Mouse (Mus musculus): ENCODE measurements around the gene Gfy. TPM values are rescaled to one million over a fixed set of nuclear protein-coding genes. Genes with fewer than 3 reads are reported as not detected.

Gfy gene
- not detected for polyA plus RNA-seq (2017; shearing (Covaris generic))

GRCm38 (mm10) chr7:45179469-45179868 is at the start of gene Gfy:
Gfy (minus strand) TSS chr7:45179569.

DNA sequence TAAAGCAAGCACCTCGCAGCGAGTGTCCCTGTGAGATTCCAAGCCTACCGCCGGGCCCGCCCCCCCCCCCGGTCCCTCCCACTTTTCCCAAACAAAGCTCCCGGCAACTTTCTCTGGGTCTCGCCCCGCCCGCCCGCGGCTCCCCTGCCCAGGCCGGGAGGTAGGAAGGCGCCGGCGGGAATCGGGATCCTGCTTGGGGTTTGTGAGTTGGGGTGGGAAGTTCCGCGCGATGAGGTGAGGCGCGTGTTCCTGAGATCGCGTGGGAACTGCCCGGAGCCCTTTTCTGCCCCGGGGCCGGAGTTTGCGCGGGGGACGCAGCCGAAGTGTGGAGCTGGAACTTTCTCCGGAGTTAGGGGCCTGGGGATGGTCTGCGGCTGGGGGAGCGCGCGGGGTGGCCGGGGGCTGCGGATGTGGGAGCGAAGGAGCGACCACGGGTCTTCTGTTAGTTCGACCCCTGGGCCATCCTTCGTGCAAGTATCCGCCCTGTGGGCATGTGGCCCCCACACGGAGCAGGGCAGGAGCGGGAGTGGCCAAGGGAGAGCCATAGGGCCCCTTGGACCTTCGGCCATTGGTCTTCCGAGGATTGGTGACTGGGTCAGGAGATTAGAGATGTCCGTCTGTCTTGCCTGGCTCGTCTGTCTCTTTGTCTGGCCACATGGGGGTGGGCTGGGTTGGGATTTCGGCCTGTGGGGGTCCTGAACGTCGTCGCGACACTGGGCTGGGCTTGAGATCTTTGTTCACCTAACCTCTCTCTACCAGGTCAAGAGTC is 36.5 kb upstream of the Gfy start, which contains the start of gene Tead2:
TSS of gene Tead2 (plus strand) at position 81 of the 769 bp plus-strand sequence.

DNA sequence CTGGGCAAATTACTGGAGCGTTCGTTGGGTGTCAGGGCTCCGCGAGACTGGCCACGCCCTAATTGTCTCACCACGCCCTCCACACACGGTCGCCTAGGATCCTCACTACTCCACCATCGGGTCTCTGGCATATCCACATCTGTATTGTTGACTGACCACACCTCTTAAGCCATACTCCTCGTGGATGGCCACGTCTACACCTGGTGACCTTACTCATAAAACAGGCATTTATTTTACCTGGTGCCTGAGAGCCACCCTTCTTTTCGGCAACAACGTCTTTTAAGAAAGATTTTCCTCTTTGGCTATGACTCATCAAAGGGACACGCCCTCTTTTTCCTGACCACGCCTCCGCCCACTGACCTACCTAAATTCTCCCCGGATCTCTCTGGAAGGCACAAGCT is 32.5 kb upstream of the Gfy start, which contains the start of gene Dkkl1:
TSS of gene Dkkl1 (minus strand) at position 297 of the 401 bp plus-strand sequence.

DNA sequence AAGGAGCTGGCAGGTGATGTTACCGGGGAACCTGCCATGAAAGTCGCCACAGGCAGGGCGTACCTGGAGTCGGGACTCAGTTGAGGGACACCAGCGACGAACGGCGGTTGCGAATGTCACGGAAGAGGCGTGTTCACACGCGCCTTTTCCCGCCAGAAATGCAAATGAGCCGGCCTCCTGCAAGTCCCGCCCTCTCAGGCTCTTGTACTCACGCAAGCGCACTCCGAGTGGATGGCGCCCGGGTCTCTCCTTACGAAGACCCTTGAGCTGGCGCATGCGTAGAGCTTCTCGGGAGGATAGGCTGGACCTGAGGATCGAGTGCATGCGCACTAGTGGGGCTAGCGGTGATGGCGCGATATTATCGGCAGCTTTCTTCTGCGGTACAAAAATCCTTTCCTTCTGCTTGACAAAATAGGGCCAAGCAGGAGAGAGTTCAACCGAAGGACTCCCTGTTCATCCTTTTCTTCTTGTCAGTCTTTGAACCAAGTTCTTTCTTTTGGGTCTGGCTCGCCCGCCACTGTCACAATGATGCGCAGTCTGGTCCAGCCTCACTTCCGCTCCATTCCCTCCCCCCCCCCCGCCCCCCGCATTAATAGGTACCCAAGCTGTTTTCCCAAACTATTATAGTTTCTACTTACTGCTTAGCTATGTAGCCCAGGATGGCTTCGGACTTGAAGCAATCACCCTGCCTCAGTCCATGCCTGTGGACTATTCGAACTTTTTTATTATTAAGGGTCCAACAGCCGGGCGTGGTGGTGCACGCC is 25.2 kb upstream of the Gfy start, which contains the start of gene Ccdc155:
TSS of gene Ccdc155 (minus strand) at position 513 of the 764 bp plus-strand sequence.

DNA sequence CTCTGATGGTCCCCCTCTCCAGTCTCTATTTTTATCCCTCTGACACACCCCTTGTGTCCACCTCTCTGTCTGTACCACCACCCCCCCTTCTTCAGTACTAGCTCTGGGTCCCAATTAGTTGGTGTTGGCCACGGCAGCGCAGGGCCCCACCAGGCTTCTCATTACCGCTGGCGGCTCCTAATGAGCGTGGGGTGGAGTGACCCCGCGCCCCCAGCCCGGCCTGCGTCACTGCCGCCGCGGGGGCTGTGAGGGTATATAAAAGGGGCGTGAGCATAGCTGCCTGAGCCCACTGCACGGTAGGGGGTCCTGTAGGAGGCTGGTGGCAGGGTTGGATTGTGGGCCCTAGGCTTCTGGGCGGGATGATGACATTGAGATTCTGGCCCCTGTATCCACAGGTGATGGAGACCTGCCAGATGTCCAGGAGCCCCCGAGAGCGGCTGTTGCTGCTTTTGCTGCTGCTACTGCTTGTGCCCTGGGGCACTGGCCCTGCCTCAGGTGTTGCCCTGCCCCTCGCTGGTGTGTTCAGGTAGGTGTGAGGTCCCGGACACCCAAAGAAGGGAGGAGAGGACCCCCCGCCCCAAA is 1.6 kb upstream of the Gfy start, which contains the start of gene Pth2:
TSS of gene Pth2 (plus strand) at position 100 of the 582 bp plus-strand sequence.

GRCm38 (mm10) chr7:45163735-45164490 is 15.5 kb downstream of the Gfy start, which contains the start of gene Slc17a7:
Slc17a7 (plus strand) TSS chr7:45163949.

GRCm38 (mm10) chr7:45154096-45154992 is 25.0 kb downstream of the Gfy start, which contains the start of the genes Pih1d1 and Aldh16a1:
Pih1d1 (plus strand) TSS chr7:45154303.
Aldh16a1 (minus strand) TSS chr7:45154584.

DNA sequence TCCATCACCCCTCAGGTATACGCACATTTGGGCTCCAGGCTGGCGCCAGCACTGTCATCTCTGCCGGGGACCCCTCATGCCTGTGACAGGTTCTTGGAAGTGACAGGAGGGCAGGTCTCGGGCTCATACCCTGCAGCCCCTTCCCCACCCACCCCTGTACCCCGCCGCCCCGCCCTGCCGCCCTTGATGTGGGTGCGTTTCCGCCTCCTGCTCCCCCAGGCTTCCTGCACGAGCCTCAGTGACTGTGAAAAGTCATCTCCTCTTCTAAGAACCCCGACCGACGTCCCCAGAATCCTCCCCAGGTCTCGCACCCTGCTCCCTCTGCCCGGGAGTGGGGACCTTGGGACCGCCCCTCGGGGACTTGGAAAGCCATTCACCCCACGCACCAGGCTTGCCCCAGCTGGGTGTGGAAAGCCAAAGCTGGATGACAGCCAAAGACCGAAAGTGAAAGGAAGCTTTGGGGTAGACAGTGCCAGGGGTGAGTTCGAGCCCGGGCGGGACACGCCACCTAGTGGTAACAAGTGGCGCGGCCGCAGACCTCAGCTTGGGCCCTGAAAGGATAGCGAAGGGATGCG is 43.3 kb downstream of the Gfy start, which contains the start of the genes Gm45713 and Flt3l:
TSS of gene Gm45713 (minus strand) at position 239 of the 575 bp plus-strand sequence.
TSS of gene Flt3l (minus strand) at position 440 of the 575 bp plus-strand sequence.

DNA sequence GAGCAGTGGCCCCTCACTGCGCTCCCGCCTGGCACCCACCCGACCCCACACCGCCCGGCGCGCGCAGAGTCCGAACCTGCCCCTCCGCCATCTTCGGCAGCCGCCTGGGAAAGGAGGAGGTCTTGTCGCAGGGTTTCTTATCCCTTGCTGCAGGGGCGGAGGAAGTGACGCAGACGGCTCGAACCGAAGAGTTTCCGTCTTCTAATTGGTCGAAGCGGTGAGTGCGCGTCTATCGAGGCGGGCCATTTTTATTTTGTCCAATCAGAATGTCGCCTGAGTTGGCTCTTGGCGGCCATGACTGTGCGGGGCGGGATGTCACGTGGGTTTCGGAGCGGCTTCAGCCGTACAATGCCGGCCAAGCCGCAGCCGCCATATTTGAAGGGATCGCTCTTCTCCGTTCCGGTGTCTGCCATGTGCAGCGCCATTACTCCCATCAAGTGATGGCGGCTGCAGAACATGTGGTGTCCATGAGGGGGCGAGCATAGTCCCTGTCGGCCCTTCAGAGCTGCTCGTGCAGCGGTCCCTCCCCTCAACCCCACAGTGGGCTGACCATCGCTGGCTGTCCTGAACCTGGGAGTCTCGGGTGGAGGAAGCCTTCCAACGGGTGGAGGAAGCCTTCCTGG is 50.6 kb downstream of the Gfy start, which contains the start of gene Rpl13a:
TSS of gene Rpl13a (minus strand) at position 138 of the 623 bp plus-strand sequence.

Other genes with a start within 250 kb of the Gfy start
- gene Tsks, start 236.4 kb downstream of the Gfy start, polyA plus RNA-seq (2017; shearing (Covaris generic)) = not detected
- 0.30 TPM for gene Cpt1c, start 204.7 kb downstream of the Gfy start, polyA plus RNA-seq (2017; shearing (Covaris generic))
- gene Prmt1, start 193.0 kb downstream of the Gfy start, polyA plus RNA-seq (2017; shearing (Covaris generic)) = 175 TPM
- gene Irf3, start 181.9 kb downstream of the Gfy start, polyA plus RNA-seq (2017; shearing (Covaris generic)) = 235 TPM
- 35.8 TPM for gene Bcl2l12, start 180.9 kb downstream of the Gfy start, polyA plus RNA-seq (2017; shearing (Covaris generic))
- 38.8 TPM for gene Scaf1, start 163.2 kb downstream of the Gfy start, polyA plus RNA-seq (2017; shearing (Covaris generic))
- gene Rras, start 161.6 kb downstream of the Gfy start, polyA plus RNA-seq (2017; shearing (Covaris generic)) = 24.1 TPM
- 4.0 TPM for gene Prr12, start 126.7 kb downstream of the Gfy start, polyA plus RNA-seq (2017; shearing (Covaris generic))
- gene Nosip, start 117.1 kb downstream of the Gfy start, polyA plus RNA-seq (2017; shearing (Covaris generic)) = 115 TPM
- 3.0 TPM for gene Prrg2, start 116.9 kb downstream of the Gfy start, polyA plus RNA-seq (2017; shearing (Covaris generic))
- gene Rcn3, start 87.3 kb downstream of the Gfy start, polyA plus RNA-seq (2017; shearing (Covaris generic)) = 10.7 TPM
- gene Fcgrt, start 75.7 kb downstream of the Gfy start, polyA plus RNA-seq (2017; shearing (Covaris generic)) = 2.8 TPM
- 2,481 TPM for gene Rps11, start 55.1 kb downstream of the Gfy start, polyA plus RNA-seq (2017; shearing (Covaris generic))
- gene Rpl13a, start 50.8 kb downstream of the Gfy start, polyA plus RNA-seq (2017; shearing (Covaris generic)) = 2,316 TPM
- not detected for gene Gm45713, start 43.3 kb downstream of the Gfy start, polyA plus RNA-seq (2017; shearing (Covaris generic))
- gene Flt3l, start 43.1 kb downstream of the Gfy start, polyA plus RNA-seq (2017; shearing (Covaris generic)) = 309 TPM
- gene Pih1d1, start 25.3 kb downstream of the Gfy start, polyA plus RNA-seq (2017; shearing (Covaris generic)) = 59.4 TPM
- 58.9 TPM for gene Aldh16a1, start 25.0 kb downstream of the Gfy start, polyA plus RNA-seq (2017; shearing (Covaris generic))
- 0.08 TPM for gene Slc17a7, start 15.6 kb downstream of the Gfy start, polyA plus RNA-seq (2017; shearing (Covaris generic))
- not detected for gene Pth2, start 1.4 kb upstream of the Gfy start, polyA plus RNA-seq (2017; shearing (Covaris generic))
- 0.07 TPM for gene Ccdc155, start 25.3 kb upstream of the Gfy start, polyA plus RNA-seq (2017; shearing (Covaris generic))
- gene Dkkl1, start 32.6 kb upstream of the Gfy start, polyA plus RNA-seq (2017; shearing (Covaris generic)) = 8.9 TPM
- 4.9 TPM for gene Tead2, start 36.2 kb upstream of the Gfy start, polyA plus RNA-seq (2017; shearing (Covaris generic))
- 607 TPM for gene Cd37, start 59.5 kb upstream of the Gfy start, polyA plus RNA-seq (2017; shearing (Covaris generic))
- not detected for gene Slc6a16, start 61.5 kb upstream of the Gfy start, polyA plus RNA-seq (2017; shearing (Covaris generic))
- not detected for gene Slc6a21, start 97.9 kb upstream of the Gfy start, polyA plus RNA-seq (2017; shearing (Covaris generic))
- gene Trpm4, start 154.2 kb upstream of the Gfy start, polyA plus RNA-seq (2017; shearing (Covaris generic)) = 15.0 TPM
- not detected for gene Hrc, start 155.7 kb upstream of the Gfy start, polyA plus RNA-seq (2017; shearing (Covaris generic))
- gene Ppfia3, start 187.4 kb upstream of the Gfy start, polyA plus RNA-seq (2017; shearing (Covaris generic)) = 0.30 TPM
- gene Lin7b, start 191.0 kb upstream of the Gfy start, polyA plus RNA-seq (2017; shearing (Covaris generic)) = not detected
- gene Snrnp70, start 216.2 kb upstream of the Gfy start, polyA plus RNA-seq (2017; shearing (Covaris generic)) = 231 TPM
- not detected for gene Kcna7, start 226.1 kb upstream of the Gfy start, polyA plus RNA-seq (2017; shearing (Covaris generic))
- gene Ntf5, start 234.1 kb upstream of the Gfy start, polyA plus RNA-seq (2017; shearing (Covaris generic)) = 0.54 TPM
- gene Lhb, start 241.3 kb upstream of the Gfy start, polyA plus RNA-seq (2017; shearing (Covaris generic)) = not detected